10 mouse cellular contexts compared by ENCODE assay signal in genomic region chr6:11727370-11727769, GRCm38 (mm10).
DNase-seq lines count a peak whose midpoint lies in the region; ATAC-seq lines count a peak whose summit lies in the region.
"Had no signal": no experiment of that assay in that cellular context is flagged by ENCODE, and none has a peak within 500 bp of the region (broad histone marks: within the 10 kb centered on the region; RNA-seq: fewer than 3 reads in every experiment).

No protein-coding gene starts in this region.

- 76% methylated on average over 5 of the region's 5 CpGs for WGBS in forebrain, embryonic 13.5 days
- WGBS in forebrain, embryonic 11.5 days, result 84% methylated on average over 5 of the region's 5 CpGs
- WGBS in hindbrain, embryonic 15.5 days, result 36% methylated on average over 5 of the region's 5 CpGs

- H3K27me3 ChIP-seq in forebrain, embryonic 13.5 days, result no peaks in the 10 kb centered on the region
- H3K27me3 ChIP-seq in forebrain, embryonic 11.5 days (ENCODE audit: control insufficient read depth, insufficient read depth, low read length), result no peaks in the 10 kb centered on the region
- no peaks in the 10 kb centered on the region for H3K27me3 ChIP-seq in hindbrain, embryonic 15.5 days
- H3K27me3 ChIP-seq: limb, embryonic 13.5 days had no signal

- no peak overlapping the region for H3K9ac ChIP-seq in forebrain, embryonic 13.5 days
- no peak overlapping the region for H3K9ac ChIP-seq in forebrain, embryonic 11.5 days (ENCODE audit: low read length)
- H3K9ac ChIP-seq in hindbrain, embryonic 15.5 days, result no peak overlapping the region
- H3K9ac ChIP-seq: limb, embryonic 13.5 days had no signal

- H3K4me2 ChIP-seq in forebrain, embryonic 13.5 days, result no peak overlapping the region
- no peak overlapping the region for H3K4me2 ChIP-seq in forebrain, embryonic 11.5 days (ENCODE audit: low read depth, low read length, severe bottlenecking)
- H3K4me2 ChIP-seq in hindbrain, embryonic 15.5 days, result no peak overlapping the region
- H3K4me2 ChIP-seq: limb, embryonic 13.5 days had no signal

- 0 out of 2 replicates have a peak, but pooled peaks have one; percentile 50 for ATAC-seq in forebrain, embryonic 13.5 days
- no peak for ATAC-seq in forebrain, embryonic 11.5 days (replicated peaks; ENCODE audit: low FRiP score)
- peak; percentile 81 for ATAC-seq in hindbrain, embryonic 15.5 days (ENCODE audit: low FRiP score, low read depth)
- ATAC-seq in megakaryocyte progenitor cell, adult 5-6 weeks (replicated peaks; ENCODE audit: poor library complexity), result peak; percentile 99

- H3K36me3 ChIP-seq in forebrain, embryonic 13.5 days (ENCODE audit: poor library complexity, severe bottlenecking), result no peaks in the 10 kb centered on the region
- no peaks in the 10 kb centered on the region for H3K36me3 ChIP-seq in forebrain, embryonic 11.5 days (ENCODE audit: control insufficient read depth, insufficient read depth, low read length)
- no peaks in the 10 kb centered on the region for H3K36me3 ChIP-seq in hindbrain, embryonic 15.5 days
- H3K36me3 ChIP-seq: limb, embryonic 13.5 days had no signal

- no peak overlapping the region for H3K4me3 ChIP-seq in forebrain, embryonic 13.5 days
- H3K4me3 ChIP-seq in forebrain, embryonic 11.5 days (ENCODE audit: low read depth, low read length), result no peak overlapping the region
- no peak overlapping the region for H3K4me3 ChIP-seq in hindbrain, embryonic 15.5 days
- H3K4me3 ChIP-seq: limb, embryonic 13.5 days had no signal

- no peaks in the 10 kb centered on the region for H3K9me3 ChIP-seq in forebrain, embryonic 13.5 days (replicated peaks)
- no peaks in the 10 kb centered on the region for H3K9me3 ChIP-seq in forebrain, embryonic 11.5 days (ENCODE audit: control insufficient read depth, low read length)
- no peaks in the 10 kb centered on the region for H3K9me3 ChIP-seq in hindbrain, embryonic 15.5 days
- H3K9me3 ChIP-seq: limb, embryonic 13.5 days had no signal

- no peak for DNase-seq in forebrain, embryonic 11.5 days (ENCODE audit: low spot score)
- peak; percentile 77 for DNase-seq in MEL-GATA-1-ER (ENCODE audit: extremely low read depth, low read depth)
- DNase-seq in frontal cortex, postnatal 36 days (ENCODE audit: low spot score in 2 of 2), result no peak
- DNase-seq in T-cell, adult 2 months (ENCODE audit: low spot score), result no peak
- DNase-seq in frontal cortex, postnatal 10 days (ENCODE audit: low spot score in 2 of 2), result no peak
- DNase-seq: right cerebral cortex, adult 18-20 months had no signal

- no peak overlapping the region for H3K27ac ChIP-seq in forebrain, embryonic 13.5 days
- H3K27ac ChIP-seq in forebrain, embryonic 11.5 days (ENCODE audit: low read depth, low read length), result no peak overlapping the region
- H3K27ac ChIP-seq in hindbrain, embryonic 15.5 days (replicated peaks), result no peak overlapping the region
- H3K27ac ChIP-seq: limb, embryonic 13.5 days had no signal

- H3K4me1 ChIP-seq in forebrain, embryonic 13.5 days, result no peaks in the 10 kb centered on the region
- no peaks in the 10 kb centered on the region for H3K4me1 ChIP-seq in forebrain, embryonic 11.5 days (replicated peaks; ENCODE audit: control insufficient read depth, insufficient read depth, low read length)
- no peaks in the 10 kb centered on the region for H3K4me1 ChIP-seq in hindbrain, embryonic 15.5 days (replicated peaks)
- H3K4me1 ChIP-seq: limb, embryonic 13.5 days had no signal
